Mouse (Mus musculus) lung, adult 2 months (tissue): ENCODE data around the gene Gpr35. TPM values are rescaled to one million over a fixed set of nuclear protein-coding genes. Genes with fewer than 3 reads are reported as not detected.

Experiments
- DNase-seq: peaks from one replicate; pipeline ENCODE4 v3.0.0; 2022
- H3K4me1 ChIP-seq: fragments of 200-500 bp; 2 replicates; pipeline ENCODE4 v1.6.1; 2011; ENCODE audit warnings: low read length; ENCODE audit not compliant: control insufficient read depth, insufficient read depth
- H3K4me3 ChIP-seq: fragments of 200-500 bp; replicated peaks from 2 replicates; pipeline ENCODE3; 2011; ENCODE audit warnings: low read depth, mild to moderate bottlenecking, control low read depth, low read length; ENCODE audit errors: extremely low read depth
- CTCF ChIP-seq: fragments of 200-500 bp; IDR thresholded peaks from 2 replicates; pipeline ENCODE4 v1.5.1; 2011; ENCODE audit warnings: mild to moderate bottlenecking, low read length, control low read depth; ENCODE audit not compliant: insufficient read depth
- POLR2A ChIP-seq: fragments of 200-500 bp; IDR thresholded peaks from 2 replicates; pipeline ENCODE4 v1.6.1; 2011; ENCODE audit warnings: low read depth, mild to moderate bottlenecking, control low read depth, low read length, borderline replicate concordance; ENCODE audit errors: extremely low read depth
- WGBS: fragments of 180-500 bp; shearing (Covaris S2); methylation state at CpG from one replicate; pipeline ENCODE4 v1.1.7; 2018; 5-methylcytosine and 5-hydroxymethylcytosine counted together
- polyA plus RNA-seq: library from polyadenylated mRNA; depleted of rRNA; stranded (reverse); fragments of >200 nt; gene quantifications from 2 replicates; pipeline ENCODE4 v1.2.3, GENCODE M21; 2012

The Gpr35 gene
- polyA plus RNA-seq, 1 experiment = 8.2 TPM

DNA sequence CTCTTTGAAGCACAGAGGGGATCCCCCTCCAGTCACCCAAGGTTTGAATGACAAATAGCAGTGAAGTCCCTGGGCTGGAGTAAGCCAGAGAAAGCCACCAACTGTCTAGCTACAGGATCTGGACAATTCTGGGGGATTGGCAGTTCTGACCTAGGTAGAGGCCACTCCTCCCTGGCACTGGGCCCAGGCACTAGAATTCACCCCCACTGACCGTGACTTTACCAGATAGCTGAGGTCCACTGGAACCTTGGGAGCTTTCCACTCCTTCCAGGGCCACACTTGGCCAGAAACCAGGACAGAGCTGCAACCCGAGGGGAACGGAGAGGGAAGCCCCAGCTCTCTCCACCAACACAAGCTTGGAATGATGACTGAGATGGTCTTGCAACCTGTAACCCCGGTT, 58.5 kb downstream of the Gpr35 start:
- Histone ChIP-seq H3K4me3 (no peak overlapping the region), H3K4me1 (no peaks in the 10 kb centered on the region)
- 54% methylated on average over 4 of the region's 4 CpGs for WGBS
- TF ChIP-seq CTCF = no peak
- no peak for TF ChIP-seq POLR2A
- no peak for DNase-seq

- H3K4me1 ChIP-seq = no peaks in the 10 kb centered on the region
- H3K4me3 ChIP-seq = no peak overlapping the region
- no peak for TF ChIP-seq POLR2A
- peak; percentile 58 for TF ChIP-seq CTCF
- WGBS = 26% methylated on average over 3 of the region's 3 CpGs
- DNase-seq = peak; percentile 24
Observed at GRCm38 (mm10) chr1:93010731-93011130, 60.1 kb downstream of the Gpr35 start.

DNA sequence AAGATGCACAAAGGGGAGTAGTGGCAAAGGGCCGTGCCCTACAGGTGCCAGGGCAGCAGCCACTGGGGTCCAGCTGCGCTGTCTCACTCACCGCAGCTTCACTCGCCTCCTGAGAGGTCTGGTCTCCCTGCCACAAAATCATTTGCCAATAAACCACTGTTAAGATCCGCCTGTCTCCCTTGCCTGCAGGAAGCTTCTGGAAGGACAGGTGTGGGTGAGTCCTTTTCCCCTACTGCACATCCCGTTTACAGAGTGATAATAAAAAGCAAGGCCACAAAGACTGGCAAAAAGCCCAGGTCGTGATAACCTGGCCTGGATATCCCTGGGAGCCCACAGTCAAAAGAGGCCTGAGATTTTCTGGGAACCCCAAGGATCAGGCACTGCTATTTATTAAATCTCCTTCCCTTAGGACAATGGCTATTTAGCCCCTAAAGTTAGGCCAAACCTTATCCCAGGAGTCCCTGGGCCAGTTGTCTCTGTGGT, 61.5 kb downstream of the Gpr35 start:
- TF ChIP-seq POLR2A (no peak), CTCF (no peak)
- H3K4me1 ChIP-seq = no peaks in the 10 kb centered on the region
- H3K4me3 ChIP-seq = no peak overlapping the region
- 63% methylated on average over 7 of the region's 7 CpGs for WGBS
- DNase-seq = no peak

DNA sequence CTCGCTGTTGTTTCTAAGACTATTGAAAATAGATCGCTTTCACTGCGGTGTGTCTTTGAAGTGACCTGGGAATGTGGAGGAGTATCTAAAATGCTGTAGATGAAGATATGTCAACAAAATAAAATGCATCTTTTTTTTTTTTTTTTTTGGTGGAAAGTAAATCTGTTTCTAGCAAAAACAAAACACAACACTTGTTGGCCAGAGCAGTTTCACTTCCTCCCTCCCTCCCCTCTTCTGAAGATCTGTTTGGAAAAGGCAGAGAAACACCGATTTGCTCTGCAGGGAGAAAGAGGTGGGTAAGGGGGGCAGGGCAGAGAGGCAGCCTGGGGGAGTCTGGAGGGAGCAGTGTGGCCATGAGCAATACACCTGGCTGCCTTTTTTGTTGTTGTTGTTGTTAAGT, 62.7 kb downstream of the Gpr35 start:
- 71% methylated on average over 4 of the region's 4 CpGs for WGBS
- no peaks in the 10 kb centered on the region for H3K4me1 ChIP-seq

DNA sequence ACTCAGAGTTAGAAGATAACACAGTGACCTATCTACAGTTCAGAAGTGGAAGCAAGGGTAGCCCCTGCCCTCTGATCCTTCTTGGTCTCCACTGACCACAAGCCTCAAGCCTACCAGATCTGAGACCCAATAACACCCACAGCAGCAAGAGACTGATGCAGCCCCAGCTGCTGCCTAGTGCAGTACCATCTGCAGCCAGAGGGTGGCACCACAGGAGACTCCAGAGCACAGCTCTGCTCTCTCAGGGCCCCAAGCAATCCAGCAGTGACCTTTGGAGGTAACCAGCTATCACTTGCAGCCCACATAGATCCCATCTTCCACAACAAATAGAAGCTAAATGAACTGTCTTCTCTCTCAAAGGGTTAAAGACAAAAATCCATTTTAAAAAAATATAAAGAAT, 63.8 kb downstream of the Gpr35 start:
- peak; percentile 87 for TF ChIP-seq CTCF
- TF ChIP-seq POLR2A = no peak
- Histone ChIP-seq H3K4me1 (no peaks in the 10 kb centered on the region), H3K4me3 (no peak overlapping the region)
- DNase-seq = peak; percentile 77

More for the DNA sequence above, 62.7 kb downstream of the Gpr35 start:
- DNase-seq = no peak
- no peak overlapping the region for H3K4me3 ChIP-seq
- TF ChIP-seq POLR2A = no peak

- Histone ChIP-seq H3K4me3 (no peak overlapping the region), H3K4me1 (no peaks in the 10 kb centered on the region)
- WGBS = 60% methylated on average over 2 of the region's 2 CpGs
- no peak for DNase-seq
- no peak for TF ChIP-seq CTCF
- TF ChIP-seq POLR2A = no peak
Observed at GRCm38 (mm10) chr1:93015136-93015535, 64.5 kb downstream of the Gpr35 start.

GRCm38 (mm10) chr1:93018716-93019115, 68.1 kb downstream of the Gpr35 start:
- no peak for TF ChIP-seq POLR2A
- TF ChIP-seq CTCF = no peak
- Histone ChIP-seq H3K4me1 (no peaks in the 10 kb centered on the region), H3K4me3 (no peak overlapping the region)
- 73% methylated on average over 10 of the region's 10 CpGs for WGBS
- no peak for DNase-seq

GRCm38 (mm10) chr1:93020602-93021001, 69.9 kb downstream of the Gpr35 start:
- 73% methylated on average over 4 of the region's 4 CpGs for WGBS

GRCm38 (mm10) chr1:93026600-93026999, 75.9 kb downstream of the Gpr35 start:
- no peak for TF ChIP-seq CTCF
- no peak for TF ChIP-seq POLR2A

More at GRCm38 (mm10) chr1:93020602-93021001, 69.9 kb downstream of the Gpr35 start:
- DNase-seq = no peak
- H3K4me1 ChIP-seq = no peaks in the 10 kb centered on the region
- no peak overlapping the region for H3K4me3 ChIP-seq
- TF ChIP-seq CTCF (no peak), POLR2A (no peak)

GRCm38 (mm10) chr1:93029387-93029786, 78.7 kb downstream of the Gpr35 start:
- H3K4me3 ChIP-seq = no peak overlapping the region
- TF ChIP-seq CTCF (no peak), POLR2A (no peak)
- 89% methylated on average over 10 of the region's 10 CpGs for WGBS

More at GRCm38 (mm10) chr1:93026600-93026999, 75.9 kb downstream of the Gpr35 start:
- 78% methylated on average over 8 of the region's 8 CpGs for WGBS
- DNase-seq = no peak
- Histone ChIP-seq H3K4me3 (no peak overlapping the region), H3K4me1 (no peaks in the 10 kb centered on the region)

More at GRCm38 (mm10) chr1:93029387-93029786, 78.7 kb downstream of the Gpr35 start:
- no peaks in the 10 kb centered on the region for H3K4me1 ChIP-seq
- DNase-seq = no peak
